Mouse (Mus musculus): ENCODE measurements at regions not wholly inside any gene's neighbourhood (a gene's known extent, or its start where the extent isn't known, plus 50 kb on each side); places are given as distances from the start of the nearest gene placed in this dataset.

DNA sequence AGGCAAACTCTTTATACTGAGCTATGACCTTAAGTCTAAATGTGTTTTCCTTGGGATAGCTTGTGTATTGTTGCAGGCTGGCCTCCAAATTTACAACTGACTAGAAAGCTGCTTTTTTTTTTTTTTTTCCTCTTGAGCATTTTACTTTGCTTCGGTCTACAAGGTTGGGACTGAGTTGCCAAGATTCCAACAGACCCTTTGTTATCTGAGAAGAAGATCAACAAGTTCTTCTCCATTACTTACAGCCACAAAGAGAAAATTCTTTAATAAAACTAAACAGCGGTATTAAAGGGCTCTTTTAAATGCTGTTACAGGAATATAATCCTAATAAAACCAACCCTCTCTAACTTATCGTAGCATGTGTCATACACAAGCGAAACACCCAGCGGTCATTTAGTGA, 124.4 kb upstream of the Rnd3 start:
- no peaks in the 10 kb centered on the region for H3K36me3 ChIP-seq (ENCODE audit: insufficient read depth, low read length)
- no peak overlapping the region for H3K9ac ChIP-seq (replicated peaks; ENCODE audit: low read length)
- no peak for ATAC-seq (ENCODE audit: low FRiP score, low TSS enrichment)
- no peak overlapping the region for H3K27ac ChIP-seq (ENCODE audit: low read length)
- WGBS, result 45% methylated on average over 5 of the region's 5 CpGs
- H3K4me1 ChIP-seq (ENCODE audit: insufficient read depth, low read length), result no peaks in the 10 kb centered on the region
- no peak overlapping the region for H3K4me2 ChIP-seq (replicated peaks; ENCODE audit: low read depth, low read length)
- H3K27me3 ChIP-seq (ENCODE audit: insufficient read depth, low read length), result no peaks in the 10 kb centered on the region
- H3K9me3 ChIP-seq (ENCODE audit: low read length), result no peaks in the 10 kb centered on the region
- no peak overlapping the region for H3K4me3 ChIP-seq (ENCODE audit: low read length)

DNA sequence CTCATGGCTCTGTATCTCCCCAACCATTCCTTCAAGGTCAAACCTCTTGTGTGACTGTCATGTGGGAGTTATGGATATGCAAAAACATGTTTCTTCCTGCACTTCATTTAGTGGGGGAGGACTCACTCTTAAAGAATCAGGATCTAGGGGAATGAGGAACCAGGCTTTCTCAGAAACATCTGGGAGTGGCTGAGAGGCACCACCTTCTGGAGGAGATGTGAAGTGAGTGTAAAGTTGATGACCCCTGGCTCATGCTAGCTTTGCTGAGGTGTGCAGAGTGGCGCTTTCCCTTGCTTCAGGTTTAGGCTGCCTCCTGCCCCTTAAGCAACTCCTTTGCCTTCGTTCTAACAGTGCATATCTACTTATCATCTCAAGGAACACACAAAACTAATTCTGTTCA, 119.6 kb upstream of the Rnd3 start:
- Histone ChIP-seq H3K9ac (replicated peaks; ENCODE audit: low read length) (no peak overlapping the region), H3K27ac (ENCODE audit: low read length) (no peak overlapping the region), H3K9me3 (ENCODE audit: low read length) (no peaks in the 10 kb centered on the region), H3K27me3 (ENCODE audit: insufficient read depth, low read length) (no peaks in the 10 kb centered on the region), H3K4me2 (replicated peaks; ENCODE audit: low read depth, low read length) (no peak overlapping the region), H3K4me3 (ENCODE audit: low read length) (no peak overlapping the region), H3K36me3 (ENCODE audit: insufficient read depth, low read length) (no peaks in the 10 kb centered on the region), H3K4me1 (ENCODE audit: insufficient read depth, low read length) (no peaks in the 10 kb centered on the region)
- 65% methylated on average over 2 of the region's 2 CpGs for WGBS
- ATAC-seq (ENCODE audit: low FRiP score, low TSS enrichment), result peak; percentile 42; the same call in 1 of the 2 replicates

DNA sequence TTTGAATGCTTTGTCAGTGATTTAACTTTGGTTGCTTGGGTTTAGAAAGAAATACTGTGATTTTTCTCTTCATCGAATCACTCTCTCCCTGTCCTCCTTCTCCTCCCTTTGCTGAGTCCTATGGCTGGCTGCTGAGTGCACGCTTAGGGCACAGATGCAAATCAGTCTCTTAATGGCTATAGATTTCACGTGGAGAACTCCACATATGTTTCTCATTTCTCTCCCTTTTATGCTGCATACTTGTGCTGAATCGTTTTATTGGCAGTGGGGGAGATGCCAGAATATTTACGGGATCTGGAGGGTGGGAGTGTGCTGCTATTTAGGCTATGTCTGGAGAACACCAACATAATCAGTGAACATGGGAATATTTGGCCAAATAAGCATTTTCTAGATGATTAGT, 118.8 kb upstream of the Rnd3 start:
- Histone ChIP-seq H3K36me3 (ENCODE audit: insufficient read depth, low read length) (no peaks in the 10 kb centered on the region), H3K4me2 (replicated peaks; ENCODE audit: low read depth, low read length) (no peak overlapping the region), H3K27ac (ENCODE audit: low read length) (no peak overlapping the region), H3K9ac (replicated peaks; ENCODE audit: low read length) (no peak overlapping the region), H3K4me3 (ENCODE audit: low read length) (no peak overlapping the region), H3K9me3 (ENCODE audit: low read length) (no peaks in the 10 kb centered on the region), H3K27me3 (ENCODE audit: insufficient read depth, low read length) (no peaks in the 10 kb centered on the region), H3K4me1 (ENCODE audit: insufficient read depth, low read length) (no peaks in the 10 kb centered on the region)
- WGBS, result 39% methylated on average over 5 of the region's 5 CpGs
- ATAC-seq (ENCODE audit: low FRiP score, low TSS enrichment), result no peak

- no peak overlapping the region for H3K4me2 ChIP-seq (replicated peaks; ENCODE audit: low read depth, low read length)
- 97% methylated on average over 1 of the region's 1 CpGs for WGBS
- no peak for ATAC-seq (ENCODE audit: low FRiP score, low TSS enrichment)
- no peaks in the 10 kb centered on the region for H3K9me3 ChIP-seq (ENCODE audit: low read length)
- H3K27ac ChIP-seq (ENCODE audit: low read length), result no peak overlapping the region
- no peak overlapping the region for H3K9ac ChIP-seq (replicated peaks; ENCODE audit: low read length)
- H3K27me3 ChIP-seq (ENCODE audit: insufficient read depth, low read length), result no peaks in the 10 kb centered on the region
- no peaks in the 10 kb centered on the region for H3K36me3 ChIP-seq (ENCODE audit: insufficient read depth, low read length)
- no peaks in the 10 kb centered on the region for H3K4me1 ChIP-seq (ENCODE audit: insufficient read depth, low read length)
- no peak overlapping the region for H3K4me3 ChIP-seq (ENCODE audit: low read length)
Measured at GRCm38 (mm10) chr2:51262506-51262905, 113.6 kb upstream of the Rnd3 start.

DNA sequence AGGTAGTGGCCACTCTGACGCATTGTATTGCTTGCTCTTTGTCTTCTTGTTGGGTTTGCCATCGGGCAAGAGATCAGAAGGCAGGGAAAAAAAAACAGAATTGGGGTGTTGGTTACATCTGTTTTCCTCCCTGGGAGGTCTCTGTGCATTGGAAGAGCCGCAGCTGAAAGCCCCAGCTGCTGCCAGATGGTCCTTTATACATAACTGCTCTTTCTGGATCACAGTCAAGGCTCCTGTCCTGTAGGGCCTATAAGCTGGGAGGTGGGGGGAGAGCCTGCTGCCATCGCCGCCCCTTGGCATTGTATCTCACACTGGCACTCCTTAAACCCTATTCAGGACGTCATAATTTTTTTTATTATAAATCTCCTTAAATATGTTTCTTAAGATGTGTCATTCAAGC, 101.9 kb upstream of the Rnd3 start:
- no peak overlapping the region for H3K4me3 ChIP-seq (ENCODE audit: low read length)
- H3K4me1 ChIP-seq (ENCODE audit: insufficient read depth, low read length), result no peaks in the 10 kb centered on the region
- H3K9me3 ChIP-seq (ENCODE audit: low read length), result no peaks in the 10 kb centered on the region
- no peaks in the 10 kb centered on the region for H3K36me3 ChIP-seq (ENCODE audit: insufficient read depth, low read length)
- no peak for ATAC-seq (ENCODE audit: low FRiP score, low TSS enrichment)
- no peak overlapping the region for H3K4me2 ChIP-seq (replicated peaks; ENCODE audit: low read depth, low read length)
- no peak overlapping the region for H3K9ac ChIP-seq (replicated peaks; ENCODE audit: low read length)
- WGBS, result 71% methylated on average over 6 of the region's 6 CpGs
- H3K27me3 ChIP-seq (ENCODE audit: insufficient read depth, low read length), result no peaks in the 10 kb centered on the region
- H3K27ac ChIP-seq (ENCODE audit: low read length), result no peak overlapping the region

DNA sequence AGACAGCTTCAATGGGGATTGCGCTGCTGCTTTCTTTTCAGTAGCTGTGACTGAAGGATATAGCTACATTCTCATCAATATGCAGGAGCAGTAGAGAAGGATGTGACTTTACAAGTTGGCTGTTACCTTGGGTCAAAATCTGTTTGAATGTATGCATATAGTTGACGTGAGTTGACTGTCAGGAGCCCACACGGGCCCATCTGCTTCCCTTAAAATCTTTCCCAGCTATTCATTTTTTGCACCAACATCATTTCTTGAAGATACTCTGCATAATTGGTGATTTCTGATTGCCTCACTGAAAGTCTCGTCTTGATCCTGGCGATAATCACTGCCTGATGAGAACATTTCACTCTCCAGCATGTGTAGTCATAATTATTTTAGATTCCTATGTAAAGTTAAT, 92.7 kb upstream of the Rnd3 start:
- peaks cover 12% of the 10 kb centered on the region for H3K4me1 ChIP-seq (ENCODE audit: insufficient read depth, low read length)
- H3K4me3 ChIP-seq (ENCODE audit: low read length), result no peak overlapping the region
- no peaks in the 10 kb centered on the region for H3K9me3 ChIP-seq (ENCODE audit: low read length)
- WGBS, result 78% methylated on average over 5 of the region's 5 CpGs
- no peaks in the 10 kb centered on the region for H3K36me3 ChIP-seq (ENCODE audit: insufficient read depth, low read length)
- no peak overlapping the region for H3K4me2 ChIP-seq (replicated peaks; ENCODE audit: low read depth, low read length)
- no peak overlapping the region for H3K27ac ChIP-seq (ENCODE audit: low read length)
- no peak overlapping the region for H3K9ac ChIP-seq (replicated peaks; ENCODE audit: low read length)
- no peaks in the 10 kb centered on the region for H3K27me3 ChIP-seq (ENCODE audit: insufficient read depth, low read length)
- ATAC-seq (ENCODE audit: low FRiP score, low TSS enrichment), result no peak

- Histone ChIP-seq H3K4me2 (replicated peaks; ENCODE audit: low read depth, low read length) (no peak overlapping the region), H3K4me1 (ENCODE audit: insufficient read depth, low read length) (peaks cover 12% of the 10 kb centered on the region), H3K9ac (replicated peaks; ENCODE audit: low read length) (no peak overlapping the region), H3K9me3 (ENCODE audit: low read length) (no peaks in the 10 kb centered on the region), H3K4me3 (ENCODE audit: low read length) (no peak overlapping the region), H3K36me3 (ENCODE audit: insufficient read depth, low read length) (no peaks in the 10 kb centered on the region), H3K27ac (ENCODE audit: low read length) (no peak overlapping the region), H3K27me3 (ENCODE audit: insufficient read depth, low read length) (no peaks in the 10 kb centered on the region)
- 86% methylated on average over 1 of the region's 1 CpGs for WGBS
- no peak for ATAC-seq (ENCODE audit: low FRiP score, low TSS enrichment)
Measured at GRCm38 (mm10) chr2:51240000-51240399, 91.1 kb upstream of the Rnd3 start.

- 9% methylated on average over 4 of the region's 4 CpGs for WGBS
- no peak for ATAC-seq (ENCODE audit: low FRiP score, low TSS enrichment)
Measured at GRCm38 (mm10) chr2:51238992-51239391, 90.1 kb upstream of the Rnd3 start.

GRCm38 (mm10) chr2:51238131-51238931, 89.4 kb upstream of the Rnd3 start:
- Histone ChIP-seq H3K27me3 (ENCODE audit: insufficient read depth, low read length) (no peaks in the 10 kb centered on the region), H3K27ac (ENCODE audit: low read length) (no peak overlapping the region), H3K9me3 (ENCODE audit: low read length) (no peaks in the 10 kb centered on the region), H3K4me3 (ENCODE audit: low read length) (peak overlapping the region; percentile 23), H3K9ac (replicated peaks; ENCODE audit: low read length) (no peak overlapping the region), H3K4me2 (replicated peaks; ENCODE audit: low read depth, low read length) (peak overlapping the region; percentile 47), H3K4me1 (ENCODE audit: insufficient read depth, low read length) (peaks cover 12% of the 10 kb centered on the region), H3K36me3 (ENCODE audit: insufficient read depth, low read length) (no peaks in the 10 kb centered on the region)
- peak; percentile 59; the same call in 1 of the 2 replicates for ATAC-seq (ENCODE audit: low FRiP score, low TSS enrichment)
- WGBS, result 6% methylated on average over 16 of the region's 16 CpGs

More at GRCm38 (mm10) chr2:51238992-51239391, 90.1 kb upstream of the Rnd3 start:
- no peak overlapping the region for H3K4me3 ChIP-seq (ENCODE audit: low read length)
- H3K4me2 ChIP-seq (replicated peaks; ENCODE audit: low read depth, low read length), result peak overlapping the region; percentile 47
- no peaks in the 10 kb centered on the region for H3K27me3 ChIP-seq (ENCODE audit: insufficient read depth, low read length)
- H3K9ac ChIP-seq (replicated peaks; ENCODE audit: low read length), result no peak overlapping the region
- no peaks in the 10 kb centered on the region for H3K36me3 ChIP-seq (ENCODE audit: insufficient read depth, low read length)
- no peaks in the 10 kb centered on the region for H3K9me3 ChIP-seq (ENCODE audit: low read length)
- peaks cover 12% of the 10 kb centered on the region for H3K4me1 ChIP-seq (ENCODE audit: insufficient read depth, low read length)
- H3K27ac ChIP-seq (ENCODE audit: low read length), result no peak overlapping the region

GRCm38 (mm10) chr2:51237451-51237850, 88.5 kb upstream of the Rnd3 start:
- no peak for ATAC-seq (ENCODE audit: low FRiP score, low TSS enrichment)
- H3K4me1 ChIP-seq (ENCODE audit: insufficient read depth, low read length), result peaks cover 12% of the 10 kb centered on the region
- H3K9ac ChIP-seq (replicated peaks; ENCODE audit: low read length), result no peak overlapping the region
- no peaks in the 10 kb centered on the region for H3K27me3 ChIP-seq (ENCODE audit: insufficient read depth, low read length)
- WGBS, result 63% methylated on average over 10 of the region's 10 CpGs
- no peaks in the 10 kb centered on the region for H3K36me3 ChIP-seq (ENCODE audit: insufficient read depth, low read length)
- no peaks in the 10 kb centered on the region for H3K9me3 ChIP-seq (ENCODE audit: low read length)
- H3K4me2 ChIP-seq (replicated peaks; ENCODE audit: low read depth, low read length), result no peak overlapping the region
- H3K4me3 ChIP-seq (ENCODE audit: low read length), result no peak overlapping the region
- H3K27ac ChIP-seq (ENCODE audit: low read length), result no peak overlapping the region

Data from kidney, embryonic 16.5 days (tissue).